Mouse (Mus musculus) fibroblast of lung, adult 2 months (primary cell): Measurements from ENCODE around the gene Prmt2.

ENCODE experiments used
- DNase-seq: peaks from one replicate; pipeline ENCODE4 v3.0.0-alpha.2; 2011; ENCODE audit warnings: low read depth

Prmt2 gene

GRCm38 (mm10) chr10:76218240-76218639 lies 19.4 kb downstream of the Prmt2 start:
- no peak for DNase-seq

- no peak for DNase-seq
Measured at GRCm38 (mm10) chr10:76217056-76217455, 20.6 kb downstream of the Prmt2 start.

GRCm38 (mm10) chr10:76214161-76214560 lies 23.5 kb downstream of the Prmt2 start:
- no peak for DNase-seq

GRCm38 (mm10) chr10:76212121-76212520 lies 25.5 kb downstream of the Prmt2 start:
- DNase-seq: no peak

GRCm38 (mm10) chr10:76210806-76211205 lies 26.9 kb downstream of the Prmt2 start:
- no peak for DNase-seq

GRCm38 (mm10) chr10:76209241-76209640 lies 28.4 kb downstream of the Prmt2 start:
- no peak for DNase-seq

- DNase-seq: no peak
Measured at GRCm38 (mm10) chr10:76207262-76207796, 30.3 kb downstream of the Prmt2 start.

- DNase-seq: no peak
Measured at GRCm38 (mm10) chr10:76203798-76204283, 33.8 kb downstream of the Prmt2 start.

GRCm38 (mm10) chr10:76201978-76202377 lies 35.7 kb downstream of the Prmt2 start:
- DNase-seq: peak; percentile 14

- no peak for DNase-seq
Measured at GRCm38 (mm10) chr10:76201416-76201815, 36.2 kb downstream of the Prmt2 start.

- DNase-seq: no peak
Measured at GRCm38 (mm10) chr10:76188010-76188409, 49.7 kb downstream of the Prmt2 start.

- no peak for DNase-seq
Measured at GRCm38 (mm10) chr10:76185216-76185615, 52.4 kb downstream of the Prmt2 start.

GRCm38 (mm10) chr10:76174899-76175298 lies 62.8 kb downstream of the Prmt2 start:
- DNase-seq: no peak

GRCm38 (mm10) chr10:76158009-76158408 lies 79.7 kb downstream of the Prmt2 start:
- DNase-seq: no peak

- no peak for DNase-seq
Measured at GRCm38 (mm10) chr10:76157528-76157927, 80.1 kb downstream of the Prmt2 start.
